Mouse (Mus musculus): ENCODE data around the gene Tymp. TPM values are rescaled to one million over a fixed set of nuclear protein-coding genes. Genes with fewer than 3 reads are reported as not detected.

The Tymp gene
- total RNA-seq, 2 experiments from 2014 or later, result 0.31 to 0.43 TPM

GRCm38 (mm10) chr15:89334774-89335537 is 41.9 kb downstream of the Tymp start:
- no peak for DNase-seq (ENCODE audit: low spot score)

GRCm38 (mm10) chr15:89334271-89334670 is 42.6 kb downstream of the Tymp start, which contains the start of gene Miox:
Gene Miox (plus strand): TSS chr15:89334398.
- no peak for DNase-seq (ENCODE audit: low spot score)

- no peak for DNase-seq (ENCODE audit: low spot score)
Observed at GRCm38 (mm10) chr15:89326441-89326840, 50.4 kb downstream of the Tymp start.

GRCm38 (mm10) chr15:89323656-89324055 is 53.2 kb downstream of the Tymp start:
- DNase-seq (ENCODE audit: low spot score), result no peak

- no peak for DNase-seq (ENCODE audit: low spot score)
Observed at GRCm38 (mm10) chr15:89322670-89323522, 53.9 kb downstream of the Tymp start, which contains the start of gene Adm2. Gene Adm2 (plus strand): TSS chr15:89322720.

Other genes starting within 250 kb of the Tymp start
- gene Hdac10, start 248.3 kb downstream of the Tymp start, total RNA-seq (2021), result 1 to 10 TPM; 5.7 to 5.9 TPM
- gene Mapk12, start 236.3 kb downstream of the Tymp start, total RNA-seq (2021), result 100 to 1,000 TPM; 142 to 145 TPM
- 1 to 10 TPM in 1 of 2 experiments, under 1 TPM in 1; 0.89 to 1.9 TPM for gene Mapk11, start 227.4 kb downstream of the Tymp start, total RNA-seq (2021)
- gene Plxnb2, start 196.3 kb downstream of the Tymp start, total RNA-seq (2021), result 1 to 10 TPM; 4.0 to 8.2 TPM
- 1 to 10 TPM; 8.8 to 9.6 TPM for gene Dennd6b, start 180.5 kb downstream of the Tymp start, total RNA-seq (2021)
- 10 to 100 TPM; 90.7 to 93.0 TPM for gene Ppp6r2, start 165.5 kb downstream of the Tymp start, total RNA-seq (2021)
- 10 to 100 TPM; 59.4 to 61.0 TPM for gene Sbf1, start 61.7 kb downstream of the Tymp start, total RNA-seq (2021)
- gene Adm2, start 54.3 kb downstream of the Tymp start, total RNA-seq (2021), result not detected
- under 1 TPM in 1 of 2 experiments, not detected in 1; 0.48 TPM for gene Miox, start 42.6 kb downstream of the Tymp start, total RNA-seq (2021)
- 10 to 100 TPM; 11.4 to 12.5 TPM for gene Lmf2, start 21.4 kb downstream of the Tymp start, total RNA-seq (2021)
- 10 to 100 TPM; 39.2 to 46.1 TPM for gene Ncaph2, start 21.3 kb downstream of the Tymp start, total RNA-seq (2021)
- 10 to 100 TPM; 12.4 to 13.9 TPM for gene Sco2, start 3.2 kb downstream of the Tymp start, total RNA-seq (2021)
- gene Odf3b, start 2.2 kb upstream of the Tymp start, total RNA-seq (2021), result under 1 TPM in 1 of 2 experiments, not detected in 1; 0.64 TPM
- not detected for gene Klhdc7b, start 7.9 kb upstream of the Tymp start, total RNA-seq (2021)
- not detected for gene Syce3, start 33.5 kb upstream of the Tymp start, total RNA-seq (2021)
- 100 to 1,000 TPM; 287 to 338 TPM for gene Cpt1b, start 48.8 kb upstream of the Tymp start, total RNA-seq (2021)
- gene C730034F03Rik, start 52.5 kb upstream of the Tymp start, total RNA-seq (2021), result under 1 TPM; 0.23 to 0.28 TPM
- gene Gm44502, start 52.7 kb upstream of the Tymp start, total RNA-seq (2021), result under 1 TPM in 1 of 2 experiments, not detected in 1; 0.52 TPM
- gene Chkb, start 52.9 kb upstream of the Tymp start, total RNA-seq (2021), result 10 to 100 TPM; 19.7 to 27.0 TPM
- under 1 TPM; 0.25 to 0.57 TPM for gene Mapk8ip2, start 76.9 kb upstream of the Tymp start, total RNA-seq (2021)
- gene Arsa, start 100.4 kb upstream of the Tymp start, total RNA-seq (2021), result 1 to 10 TPM; 2.8 to 4.0 TPM
- gene Shank3, start 122.6 kb upstream of the Tymp start, total RNA-seq (2021), result 10 to 100 TPM in 1 of 2 experiments, 1 to 10 TPM in 1; 8.9 to 12.6 TPM
- gene Acr, start 191.3 kb upstream of the Tymp start, total RNA-seq (2021), result not detected
- 1 to 10 TPM; 2.1 to 2.4 TPM for gene Rabl2, start 214.9 kb upstream of the Tymp start, total RNA-seq (2021)

All from gastrocnemius, adult 18-20 months (tissue).